ENCODE assay signal across 12 mouse cellular contexts in genomic region chr11:24742561-24742960, GRCm38 (mm10).
A peak's percentile ranks its signal among the peaks of the same experiment; 100 is the strongest.
DNase-seq lines count a peak whose midpoint lies in the region; ATAC-seq lines count a peak whose summit lies in the region.
"Had no signal": no experiment of that assay in that cellular context is flagged by ENCODE, and none has a peak within 500 bp of the region (broad histone marks: within the 10 kb centered on the region; RNA-seq: fewer than 3 reads in every experiment).

No protein-coding gene starts in this region.

- DNase-seq in forebrain, embryonic 10.5 days (ENCODE audit: extremely low spot score, low spot score): no peak
- peak; percentile 68 for DNase-seq in layer of hippocampus, adult 9-11 months
- DNase-seq in ovary, postnatal 10 days (ENCODE audit: low spot score): no peak
- DNase-seq in cerebellum, postnatal 36 days: no peak
- DNase-seq: adrenal gland, postnatal 14 days; cerebellum, adult 9-11 months; heart, adult 18-20 months; kidney, adult 11 months had no signal

- no peak overlapping the region for H3K9ac ChIP-seq in forebrain, embryonic 13.5 days
- H3K9ac ChIP-seq in forebrain, embryonic 15.5 days (replicated peaks): no peak overlapping the region
- H3K9ac ChIP-seq in midbrain, embryonic 16.5 days (ENCODE audit: low read depth, low read length): no peak overlapping the region
- H3K9ac ChIP-seq in heart, embryonic 11.5 days (ENCODE audit: low read depth, low read length): no peak overlapping the region

- H3K4me3 ChIP-seq in forebrain, embryonic 13.5 days: no peak overlapping the region
- H3K4me3 ChIP-seq in forebrain, embryonic 10.5 days: no peak overlapping the region
- H3K4me3 ChIP-seq in forebrain, embryonic 15.5 days: no peak overlapping the region
- H3K4me3 ChIP-seq in midbrain, embryonic 16.5 days (ENCODE audit: low read depth, low read length): no peak overlapping the region
- no peak overlapping the region for H3K4me3 ChIP-seq in heart, embryonic 11.5 days (ENCODE audit: low read depth, low read length)

- no peaks in the 10 kb centered on the region for H3K9me3 ChIP-seq in forebrain, embryonic 13.5 days (replicated peaks)
- H3K9me3 ChIP-seq in forebrain, embryonic 10.5 days: no peaks in the 10 kb centered on the region
- H3K9me3 ChIP-seq in forebrain, embryonic 15.5 days: no peaks in the 10 kb centered on the region
- no peaks in the 10 kb centered on the region for H3K9me3 ChIP-seq in midbrain, embryonic 16.5 days (replicated peaks; ENCODE audit: control insufficient read depth, low read length, poor library complexity, severe bottlenecking)
- H3K9me3 ChIP-seq in heart, embryonic 11.5 days (replicated peaks; ENCODE audit: control insufficient read depth, low read length): no peaks in the 10 kb centered on the region

- WGBS in forebrain, embryonic 13.5 days: 25% methylated on average over 8 of the region's 8 CpGs
- 57% methylated on average over 8 of the region's 8 CpGs for WGBS in forebrain, embryonic 10.5 days
- WGBS in forebrain, embryonic 15.5 days: 25% methylated on average over 8 of the region's 8 CpGs
- 23% methylated on average over 8 of the region's 8 CpGs for WGBS in midbrain, embryonic 16.5 days
- 69% methylated on average over 8 of the region's 8 CpGs for WGBS in heart, embryonic 11.5 days (ENCODE audit: insufficient replicate concordance)

- no peaks in the 10 kb centered on the region for H3K36me3 ChIP-seq in forebrain, embryonic 13.5 days (ENCODE audit: poor library complexity, severe bottlenecking)
- H3K36me3 ChIP-seq in forebrain, embryonic 10.5 days (replicated peaks): no peaks in the 10 kb centered on the region
- no peaks in the 10 kb centered on the region for H3K36me3 ChIP-seq in forebrain, embryonic 15.5 days
- no peaks in the 10 kb centered on the region for H3K36me3 ChIP-seq in midbrain, embryonic 16.5 days (ENCODE audit: control insufficient read depth, insufficient read depth, low read length)
- H3K36me3 ChIP-seq in heart, embryonic 11.5 days (ENCODE audit: control insufficient read depth, insufficient read depth, low read length): no peaks in the 10 kb centered on the region

- no peaks in the 10 kb centered on the region for H3K27me3 ChIP-seq in forebrain, embryonic 13.5 days
- H3K27me3 ChIP-seq in forebrain, embryonic 10.5 days (ENCODE audit: poor library complexity, severe bottlenecking): 0 out of 2 replicates have a peak, but pooled peaks cover 3% of the 10 kb centered on the region
- no peaks in the 10 kb centered on the region for H3K27me3 ChIP-seq in forebrain, embryonic 15.5 days
- H3K27me3 ChIP-seq in midbrain, embryonic 16.5 days (ENCODE audit: control insufficient read depth, insufficient read depth, low read depth, low read length): no peaks in the 10 kb centered on the region
- no peaks in the 10 kb centered on the region for H3K27me3 ChIP-seq in heart, embryonic 11.5 days (ENCODE audit: control insufficient read depth, insufficient read depth, low read length)

- H3K4me1 ChIP-seq in forebrain, embryonic 13.5 days: peaks cover 35% of the 10 kb centered on the region
- peaks cover 39% of the 10 kb centered on the region for H3K4me1 ChIP-seq in forebrain, embryonic 10.5 days
- H3K4me1 ChIP-seq in forebrain, embryonic 15.5 days: peaks cover 25% of the 10 kb centered on the region
- peaks cover 9% of the 10 kb centered on the region; the same call in 1 of the 2 replicates for H3K4me1 ChIP-seq in midbrain, embryonic 16.5 days (ENCODE audit: control insufficient read depth, insufficient read depth, low read length)
- H3K4me1 ChIP-seq in heart, embryonic 11.5 days (ENCODE audit: control insufficient read depth, insufficient read depth, low read length): no peaks in the 10 kb centered on the region

- H3K4me2 ChIP-seq in forebrain, embryonic 13.5 days: peak overlapping the region; percentile 31
- peak overlapping the region; percentile 25 for H3K4me2 ChIP-seq in forebrain, embryonic 15.5 days (replicated peaks)
- peak overlapping the region; percentile 38 for H3K4me2 ChIP-seq in midbrain, embryonic 16.5 days (ENCODE audit: low read length)
- H3K4me2 ChIP-seq in heart, embryonic 11.5 days: no peak overlapping the region

- peak overlapping the region; percentile 6; the same call in 1 of the 2 replicates for H3K27ac ChIP-seq in forebrain, embryonic 13.5 days
- no peak overlapping the region for H3K27ac ChIP-seq in forebrain, embryonic 10.5 days
- H3K27ac ChIP-seq in forebrain, embryonic 15.5 days (replicated peaks): peak overlapping the region; percentile 76
- H3K27ac ChIP-seq in midbrain, embryonic 16.5 days (ENCODE audit: low read length): no peak overlapping the region; the same call in 1 of the 2 replicates
- H3K27ac ChIP-seq in heart, embryonic 11.5 days (ENCODE audit: low read depth, low read length): no peak overlapping the region

- peak; percentile 68 for ATAC-seq in forebrain, embryonic 13.5 days
- peak; percentile 73 for ATAC-seq in forebrain, embryonic 15.5 days (replicated peaks)
- peak; percentile 41 for ATAC-seq in midbrain, embryonic 16.5 days
- ATAC-seq in heart, embryonic 11.5 days (replicated peaks; ENCODE audit: insufficient number of reproducible peaks, low FRiP score, low TSS enrichment): no peak

Comparison
In these comparisons a context has a peak if more than half of its experiments do, and no peak if none do; other contexts are left out.
1. H3K27ac ChIP-seq: peak in forebrain, embryonic 13.5 days (single experiment) and forebrain, embryonic 15.5 days (single experiment); none in forebrain, embryonic 10.5 days (single experiment), midbrain, embryonic 16.5 days (single experiment) and heart, embryonic 11.5 days (single experiment).